Mouse (Mus musculus) brain, embryonic 14.5 days (tissue): ENCODE measurements around the gene Hs6st1. TPM values are rescaled to one million over a fixed set of nuclear protein-coding genes. Genes with fewer than 3 reads are reported as not detected.

Source experiments
- DNase-seq: peaks from one replicate; pipeline ENCODE4 v3.0.0-alpha.2; 2011; ENCODE audit warnings: low read depth
- CTCF ChIP-seq: fragments of 200-500 bp; IDR thresholded peaks from 2 replicates; pipeline ENCODE4 v1.5.1; 2012; ENCODE audit warnings: inconsistent platforms, mild to moderate bottlenecking, moderate library complexity, borderline replicate concordance; ENCODE audit not compliant: insufficient read depth, insufficient read length; ENCODE audit errors: extremely low read depth
- POLR2A ChIP-seq: fragments of 200-500 bp; IDR thresholded peaks from 2 replicates; pipeline ENCODE4 v1.6.1; 2012; ENCODE audit warnings: mild to moderate bottlenecking, inconsistent platforms, borderline replicate concordance; ENCODE audit not compliant: poor library complexity, insufficient read depth, insufficient read length, severe bottlenecking; ENCODE audit errors: extremely low read depth
- polyA plus RNA-seq: library from polyadenylated mRNA; depleted of rRNA; stranded (reverse); fragments of >200 nt; gene quantifications from 2 replicates; pipeline ENCODE4 v1.2.3, GENCODE M21; 2012; rRNA removed

The Hs6st1 gene
- polyA plus RNA-seq, 1 experiment = 123 TPM

DNA sequence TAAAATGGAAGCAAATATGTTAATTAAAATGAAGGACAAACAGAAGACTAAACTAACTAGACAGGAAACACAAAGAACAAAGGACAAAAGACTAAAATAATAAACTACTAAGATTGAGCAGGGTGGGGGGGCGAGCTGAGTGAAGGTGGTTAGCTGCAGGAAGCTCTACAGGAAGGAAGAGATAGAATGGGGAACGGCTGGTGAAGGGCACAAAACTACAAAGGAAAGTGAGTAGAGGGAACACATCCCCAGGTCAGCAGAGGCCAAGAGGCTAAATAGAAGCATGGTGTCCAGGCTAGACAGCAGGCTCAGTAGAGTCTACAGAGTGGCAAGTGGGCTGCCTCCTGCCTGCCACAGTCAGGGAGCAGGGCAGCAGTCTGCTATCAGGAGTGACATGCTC, 80.6 kb downstream of the Hs6st1 start:
- TF ChIP-seq CTCF (no peak), POLR2A (no peak)

DNA sequence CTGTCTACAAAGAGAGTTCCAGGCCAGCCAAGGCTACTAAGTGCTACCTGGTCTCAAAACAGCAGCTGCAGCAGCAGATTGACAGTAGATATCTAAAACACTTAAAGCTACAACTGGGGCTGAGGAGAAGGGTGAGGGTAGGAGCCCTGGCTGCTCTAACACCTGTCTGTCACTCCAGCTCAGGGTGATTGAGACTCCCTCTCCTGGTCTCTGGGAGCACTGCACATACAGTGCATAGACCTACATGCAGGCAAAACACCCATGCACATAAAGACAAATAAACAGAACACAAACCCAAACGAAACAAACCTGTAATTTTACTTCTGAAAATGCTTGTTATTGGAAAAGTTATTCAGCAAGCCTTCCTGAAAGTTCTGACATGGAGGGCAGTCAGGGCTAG, 81.2 kb downstream of the Hs6st1 start:
- DNase-seq = peak; percentile 41
- TF ChIP-seq CTCF = peak; percentile 57; the same call in 1 of the 2 replicates
- no peak for TF ChIP-seq POLR2A

More for the DNA sequence above, 80.6 kb downstream of the Hs6st1 start:
- no peak for DNase-seq

Other genes with a start within 250 kb of the Hs6st1 start
- 23.2 and 30.6 TPM in 2 replicates for gene Uggt1, start 176.3 kb downstream of the Hs6st1 start, polyA plus RNA-seq
- gene Neurl3, start 206.3 kb downstream of the Hs6st1 start, polyA plus RNA-seq = 0.87 and 1.3 TPM in 2 replicates
- gene Arid5a, start 239.3 kb downstream of the Hs6st1 start, polyA plus RNA-seq = 1.8 and 2.8 TPM in 2 replicates